Mouse (Mus musculus) midbrain, embryonic 15.5 days (tissue): Measurements from ENCODE around the gene Serpine2. TPM values are rescaled to one million over a fixed set of nuclear protein-coding genes. Genes with fewer than 3 reads are reported as not detected.

ENCODE experiments used
- ATAC-seq: fragments of 200-750 bp; cut with Nextera tagmentation; replicated peaks from 2 replicates; pipeline ENCODE4 v1.8.0; 2017; ENCODE audit warnings: moderate TSS enrichment
- H3K27ac ChIP-seq: fragments of 300-500 bp; sonication (generic); 2 replicates; pipeline ENCODE4 v1.5.1; 2015; ENCODE audit warnings: mild to moderate bottlenecking, inconsistent platforms
- H3K27me3 ChIP-seq: fragments of 300-500 bp; sonication (generic); replicated peaks from 2 replicates; pipeline ENCODE4 v1.6.1; 2015; ENCODE audit warnings: inconsistent platforms
- H3K36me3 ChIP-seq: fragments of 300-500 bp; sonication (generic); replicated peaks from 2 replicates; pipeline ENCODE4 v1.6.1; 2015; ENCODE audit warnings: inconsistent platforms
- H3K4me1 ChIP-seq: fragments of 300-500 bp; sonication (generic); 2 replicates; pipeline ENCODE4 v1.6.1; 2015; ENCODE audit warnings: inconsistent platforms
- H3K4me2 ChIP-seq: fragments of 300-500 bp; sonication (generic); 2 replicates; pipeline ENCODE4 v1.6.1; 2015; ENCODE audit warnings: inconsistent platforms, mild to moderate bottlenecking, moderate library complexity
- H3K4me3 ChIP-seq: fragments of 300-500 bp; sonication (generic); 2 replicates; pipeline ENCODE4 v1.5.1; 2015; ENCODE audit warnings: mild to moderate bottlenecking, inconsistent platforms
- H3K9ac ChIP-seq: fragments of 300-500 bp; sonication (generic); 2 replicates; pipeline ENCODE4 v1.6.1; 2015; ENCODE audit warnings: mild to moderate bottlenecking, inconsistent platforms
- H3K9me3 ChIP-seq: fragments of 300-500 bp; sonication (generic); 2 replicates; pipeline ENCODE4 v1.6.1; 2016; ENCODE audit warnings: inconsistent platforms
- WGBS: fragments of 180-500 bp; shearing (Covaris S2); methylation state at CpG from one replicate; pipeline ENCODE4 v1.1.7; 2015; ENCODE audit warnings: mixed read lengths; 5-methylcytosine and 5-hydroxymethylcytosine counted together
- polyA plus RNA-seq: library from polyadenylated mRNA; unstranded; fragments of >200 nt; fragmentation: Nextera tagmentation; extraction: Ambion mirVana; gene quantifications from 2 replicates; pipeline ENCODE4 v1.2.1, GENCODE M21; 2015

Gene Serpine2
- polyA plus RNA-seq, 1 experiment from 2014 or later = 201 TPM

DNA sequence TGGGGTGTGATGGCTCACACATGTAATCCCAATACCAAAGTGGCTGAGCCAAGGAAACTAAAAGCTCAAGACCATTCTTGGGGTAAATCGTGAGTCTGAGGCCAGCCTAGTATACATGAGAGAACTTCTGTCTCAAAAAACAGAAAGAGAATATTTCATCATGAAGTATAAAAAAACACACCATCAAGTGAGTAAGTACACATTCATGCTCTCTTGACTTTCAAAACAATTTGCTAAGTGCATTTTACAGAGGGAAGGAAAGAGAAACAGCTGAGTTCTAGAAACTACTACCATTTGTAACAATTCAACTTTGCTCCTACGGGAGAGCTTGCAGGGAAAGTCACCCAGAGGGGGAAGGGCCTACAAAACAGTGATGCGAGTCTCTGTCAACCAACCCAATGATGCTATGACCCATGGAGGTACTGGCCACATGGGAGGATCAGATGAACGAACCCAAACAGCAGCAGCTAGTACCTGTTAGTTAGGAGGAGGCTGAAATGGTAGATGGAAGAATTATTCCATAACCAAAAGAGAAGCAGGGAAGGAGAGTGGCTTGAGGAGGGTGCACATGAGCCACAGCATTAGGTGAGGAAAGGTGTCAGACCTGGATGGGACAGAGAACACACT, 108.2 kb downstream of the Serpine2 start:
- no peak overlapping the region for H3K27ac ChIP-seq
- H3K9ac ChIP-seq = no peak overlapping the region
- 92% methylated on average over 4 of the region's 4 CpGs for WGBS
- no peak overlapping the region for H3K4me3 ChIP-seq
- H3K9me3 ChIP-seq = no peaks in the 10 kb centered on the region
- no peak overlapping the region for H3K4me2 ChIP-seq
- 0 out of 2 replicates have a peak, but pooled peaks cover 4% of the 10 kb centered on the region for H3K4me1 ChIP-seq
- H3K36me3 ChIP-seq = peaks cover 16% of the 10 kb centered on the region; the same call in 1 of the 2 replicates
- H3K27me3 ChIP-seq = no peaks in the 10 kb centered on the region
- ATAC-seq = no peak

DNA sequence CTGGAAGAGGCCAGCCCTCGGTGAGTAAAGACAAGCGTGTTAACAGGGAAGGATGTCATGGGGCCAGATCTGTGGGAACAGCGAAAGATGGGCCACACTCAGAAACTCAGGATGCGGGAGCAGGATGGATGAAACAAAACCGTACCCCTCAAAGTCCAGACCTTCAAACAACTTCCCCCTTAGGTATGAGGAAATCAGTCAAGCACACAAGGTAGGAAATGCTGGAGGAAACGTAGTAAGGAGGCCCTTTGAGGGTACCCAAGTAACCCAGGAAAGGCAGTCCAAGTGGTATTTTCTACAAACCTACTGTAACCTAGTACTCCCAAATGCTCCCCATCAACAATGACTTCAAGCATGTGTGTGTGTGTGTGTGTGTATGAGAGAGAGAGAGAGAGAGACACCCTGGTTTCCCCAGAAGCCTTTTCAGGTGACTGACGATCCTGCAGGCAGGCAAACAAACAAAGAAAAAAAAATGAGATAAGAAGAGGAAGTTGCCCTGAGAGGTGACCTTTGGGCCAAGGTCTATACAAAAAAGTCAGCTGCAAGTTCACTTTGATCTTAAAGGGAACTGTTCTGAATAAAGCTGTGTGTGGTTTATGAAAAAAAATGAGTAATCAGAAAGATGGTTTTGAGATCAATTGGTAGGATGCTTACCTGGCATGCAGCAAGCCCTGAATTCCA, 108.8 kb downstream of the Serpine2 start:
- 88% methylated on average over 7 of the region's 7 CpGs for WGBS
- Histone ChIP-seq H3K9ac (no peak overlapping the region), H3K4me2 (no peak overlapping the region), H3K27ac (no peak overlapping the region), H3K4me3 (no peak overlapping the region), H3K27me3 (no peaks in the 10 kb centered on the region), H3K9me3 (no peaks in the 10 kb centered on the region), H3K4me1 (0 out of 2 replicates have a peak, but pooled peaks cover 4% of the 10 kb centered on the region), H3K36me3 (peaks cover 16% of the 10 kb centered on the region; the same call in 1 of the 2 replicates)
- no peak for ATAC-seq

DNA sequence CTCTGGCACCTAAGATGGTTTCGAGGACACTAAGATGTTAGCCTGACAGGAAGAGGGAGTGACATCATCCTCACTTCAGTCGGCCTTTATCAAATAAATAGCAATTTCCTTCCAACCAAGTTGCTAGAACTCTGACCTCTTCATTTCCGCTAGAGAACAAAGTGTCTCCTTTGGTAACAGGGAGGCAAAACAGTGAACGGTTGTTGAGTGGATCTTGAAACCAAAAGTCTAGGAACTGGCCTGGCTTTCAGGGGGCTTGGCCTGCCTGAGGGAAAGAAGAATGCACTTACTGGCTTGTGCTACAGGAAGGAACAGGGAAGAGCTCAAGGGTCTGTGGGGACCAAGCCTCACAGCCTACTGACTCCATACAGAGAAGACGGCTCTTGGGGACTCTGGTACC, 109.8 kb downstream of the Serpine2 start:
- H3K36me3 ChIP-seq = peaks cover 16% of the 10 kb centered on the region; the same call in 1 of the 2 replicates
- no peak overlapping the region for H3K27ac ChIP-seq
- no peaks in the 10 kb centered on the region for H3K4me1 ChIP-seq
- H3K9me3 ChIP-seq = no peaks in the 10 kb centered on the region
- WGBS = 87% methylated on average over 5 of the region's 5 CpGs
- no peak overlapping the region for H3K9ac ChIP-seq
- H3K4me2 ChIP-seq = no peak overlapping the region
- no peak for ATAC-seq
- H3K27me3 ChIP-seq = no peaks in the 10 kb centered on the region
- no peak overlapping the region for H3K4me3 ChIP-seq

GRCm38 (mm10) chr1:79746056-79746455, 114.9 kb downstream of the Serpine2 start:
- H3K27me3 ChIP-seq = no peaks in the 10 kb centered on the region
- H3K27ac ChIP-seq = no peak overlapping the region
- WGBS = 87% methylated on average over 4 of the region's 4 CpGs
- H3K36me3 ChIP-seq = peaks cover 6% of the 10 kb centered on the region; the same call in 1 of the 2 replicates
- H3K4me1 ChIP-seq = no peaks in the 10 kb centered on the region
- H3K9ac ChIP-seq = no peak overlapping the region
- H3K4me3 ChIP-seq = no peak overlapping the region
- no peak overlapping the region for H3K4me2 ChIP-seq
- H3K9me3 ChIP-seq = no peaks in the 10 kb centered on the region
- no peak for ATAC-seq

Other genes starting within 250 kb of the Serpine2 start
- 0.15 and 0.37 TPM in 2 replicates for gene Ap1s3, start 189.2 kb downstream of the Serpine2 start, polyA plus RNA-seq
- 41.2 and 41.3 TPM in 2 replicates for gene Mrpl44, start 85.2 kb downstream of the Serpine2 start, polyA plus RNA-seq
- 153 TPM in 2 replicates for gene Wdfy1, start 85.0 kb downstream of the Serpine2 start, polyA plus RNA-seq